Mouse (Mus musculus): ENCODE measurements around the gene Rufy1. TPM values are rescaled to one million over a fixed set of nuclear protein-coding genes. Genes with fewer than 3 reads are reported as not detected.

The Rufy1 gene
- polyA plus RNA-seq, 1 experiment from 2014 or later, result 19.1 TPM

DNA sequence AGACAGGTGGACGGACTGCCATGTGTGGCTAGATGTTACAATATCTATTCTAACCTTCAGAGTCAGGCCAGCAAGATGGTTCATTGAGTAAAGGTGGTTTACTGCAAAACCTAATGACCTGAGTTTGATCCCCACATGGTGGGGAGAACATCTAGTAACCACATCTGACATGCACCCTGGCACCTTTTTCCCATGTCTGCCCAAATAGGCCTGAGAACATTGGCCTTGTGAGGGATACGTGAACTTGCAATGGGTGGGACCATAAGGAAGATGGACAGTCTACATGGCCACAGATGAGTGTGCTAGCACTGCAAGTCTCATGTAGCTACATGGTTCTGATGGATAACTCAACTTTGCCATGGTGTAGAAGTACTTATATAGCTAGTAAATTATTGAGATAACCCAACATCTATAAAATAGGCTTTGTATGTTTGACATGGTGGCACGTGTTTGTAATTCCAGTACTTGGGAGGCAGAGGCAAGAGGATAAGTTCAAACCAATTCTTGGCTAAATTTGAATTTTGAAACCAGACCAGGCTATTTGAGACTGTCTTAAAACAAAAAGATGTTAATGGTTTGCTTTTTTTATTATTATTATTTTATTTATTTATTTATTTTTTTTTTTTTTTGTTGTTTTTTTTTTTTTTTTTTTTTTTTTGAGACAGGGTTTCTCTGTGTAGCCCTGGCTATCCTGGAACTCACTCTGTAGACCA lies 42.6 kb downstream of the Rufy1 start:
- H3K9ac ChIP-seq (ENCODE audit: low read depth, low read length), result no peak overlapping the region
- 89% methylated on average over 3 of the region's 3 CpGs for WGBS
- no peak for ATAC-seq
- H3K4me1 ChIP-seq (replicated peaks; ENCODE audit: control insufficient read depth, insufficient read depth, low read length), result no peaks in the 10 kb centered on the region
- no peak overlapping the region; the same call in 1 of the 2 replicates for H3K27ac ChIP-seq (ENCODE audit: low read depth, low read length)
- no peak for TF ChIP-seq CTCF (IDR thresholded peaks at IDR 0.05; ENCODE audit: low read depth)
- H3K9me3 ChIP-seq (ENCODE audit: control insufficient read depth), result no peaks in the 10 kb centered on the region
- no peak overlapping the region for H3K4me3 ChIP-seq (ENCODE audit: low read depth, low read length)
- H3K27me3 ChIP-seq (replicated peaks; ENCODE audit: control insufficient read depth, insufficient read depth, low read length), result no peaks in the 10 kb centered on the region
- H3K4me2 ChIP-seq (replicated peaks; ENCODE audit: low read depth), result no peak overlapping the region
- peaks cover 57% of the 10 kb centered on the region for H3K36me3 ChIP-seq (ENCODE audit: control insufficient read depth, insufficient read depth)

DNA sequence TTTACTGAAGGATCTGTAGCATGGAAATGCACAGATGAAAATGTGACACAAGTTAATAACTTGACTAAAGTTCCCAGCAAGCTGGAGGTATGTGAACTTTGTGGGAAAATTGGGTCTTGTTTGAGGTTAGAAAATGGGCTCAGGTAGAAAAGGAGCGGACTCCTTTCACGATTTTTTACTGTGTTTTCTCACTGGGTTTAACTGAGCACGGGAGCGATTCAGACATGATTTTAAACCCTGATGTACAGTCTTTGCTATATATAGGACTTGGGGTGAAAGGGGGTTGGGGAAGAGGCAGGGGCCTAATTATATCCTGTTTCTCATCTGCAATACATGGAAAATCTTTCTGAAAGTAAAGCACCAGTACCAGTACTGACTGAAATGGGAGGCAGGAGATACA lies 43.2 kb downstream of the Rufy1 start:
- no peak for TF ChIP-seq CTCF (IDR thresholded peaks at IDR 0.05; ENCODE audit: low read depth)
- H3K4me2 ChIP-seq (replicated peaks; ENCODE audit: low read depth), result no peak overlapping the region
- no peak overlapping the region for H3K9ac ChIP-seq (ENCODE audit: low read depth, low read length)
- H3K4me1 ChIP-seq (replicated peaks; ENCODE audit: control insufficient read depth, insufficient read depth, low read length), result no peaks in the 10 kb centered on the region
- no peaks in the 10 kb centered on the region for H3K9me3 ChIP-seq (ENCODE audit: control insufficient read depth)
- no peaks in the 10 kb centered on the region for H3K27me3 ChIP-seq (replicated peaks; ENCODE audit: control insufficient read depth, insufficient read depth, low read length)
- no peak for ATAC-seq
- peaks cover 62% of the 10 kb centered on the region for H3K36me3 ChIP-seq (ENCODE audit: control insufficient read depth, insufficient read depth)
- WGBS, result 83% methylated on average over 4 of the region's 4 CpGs
- no peak overlapping the region; the same call in 1 of the 2 replicates for H3K27ac ChIP-seq (ENCODE audit: low read depth, low read length)
- no peak overlapping the region for H3K4me3 ChIP-seq (ENCODE audit: low read depth, low read length)

DNA sequence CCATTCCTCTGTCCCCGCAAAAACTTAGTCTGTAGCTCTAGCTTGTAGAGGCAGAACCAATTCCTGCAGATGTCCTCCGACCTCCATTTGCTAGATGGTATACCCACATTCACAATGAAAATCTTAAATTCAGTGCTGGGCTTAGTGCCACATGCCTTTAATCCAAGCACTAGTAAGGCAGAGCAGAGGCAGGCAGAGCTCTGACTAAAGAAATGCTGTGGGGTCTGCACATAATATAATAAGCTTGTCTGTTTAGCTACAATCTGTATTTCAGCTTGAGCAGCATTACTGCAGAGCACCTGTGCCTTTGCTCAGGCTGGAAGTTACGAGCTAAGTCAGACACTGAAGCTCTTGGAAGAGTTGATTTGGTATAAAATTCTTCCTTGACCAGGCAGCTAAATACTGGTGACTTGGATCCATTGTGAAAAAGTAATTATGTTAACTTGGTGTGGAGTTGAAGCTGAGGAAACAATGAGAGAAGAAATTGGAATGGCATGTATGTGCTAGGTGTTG lies 43.7 kb downstream of the Rufy1 start:
- no peak overlapping the region for H3K4me2 ChIP-seq (replicated peaks; ENCODE audit: low read depth)
- no peak overlapping the region for H3K27ac ChIP-seq (ENCODE audit: low read depth, low read length)
- WGBS, result 79% methylated on average over 3 of the region's 3 CpGs
- H3K4me3 ChIP-seq (ENCODE audit: low read depth, low read length), result no peak overlapping the region
- no peak for TF ChIP-seq CTCF (IDR thresholded peaks at IDR 0.05; ENCODE audit: low read depth)
- peaks cover 63% of the 10 kb centered on the region for H3K36me3 ChIP-seq (ENCODE audit: control insufficient read depth, insufficient read depth)
- H3K4me1 ChIP-seq (replicated peaks; ENCODE audit: control insufficient read depth, insufficient read depth, low read length), result no peaks in the 10 kb centered on the region
- H3K27me3 ChIP-seq (replicated peaks; ENCODE audit: control insufficient read depth, insufficient read depth, low read length), result no peaks in the 10 kb centered on the region
- H3K9me3 ChIP-seq (ENCODE audit: control insufficient read depth), result no peaks in the 10 kb centered on the region
- H3K9ac ChIP-seq (ENCODE audit: low read depth, low read length), result no peak overlapping the region
- ATAC-seq, result no peak

DNA sequence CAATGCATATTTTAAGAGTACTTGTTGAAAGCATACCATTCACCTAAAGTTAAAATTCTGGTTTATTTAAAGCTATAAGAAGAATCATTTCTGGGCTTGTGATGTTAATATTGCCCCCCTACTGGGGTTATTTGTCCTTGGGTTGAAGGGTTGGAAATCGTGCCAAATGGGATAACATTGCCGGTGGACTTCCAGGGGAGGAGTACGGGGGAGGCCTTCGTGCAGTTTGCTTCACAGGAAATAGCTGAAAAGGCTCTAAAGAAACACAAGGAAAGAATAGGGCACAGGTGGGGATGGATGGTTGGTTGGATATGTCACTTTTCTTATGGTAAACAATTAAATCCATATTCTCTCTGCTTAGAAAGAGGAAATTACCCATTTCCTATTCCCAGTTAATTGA lies 49.6 kb downstream of the Rufy1 start:
- Histone ChIP-seq H3K4me1 (replicated peaks; ENCODE audit: control insufficient read depth, insufficient read depth, low read length) (0 out of 2 replicates have a peak, but pooled peaks cover 2% of the 10 kb centered on the region), H3K27me3 (replicated peaks; ENCODE audit: control insufficient read depth, insufficient read depth, low read length) (no peaks in the 10 kb centered on the region), H3K36me3 (ENCODE audit: control insufficient read depth, insufficient read depth) (peaks cover 35% of the 10 kb centered on the region), H3K9me3 (ENCODE audit: control insufficient read depth) (no peaks in the 10 kb centered on the region), H3K4me3 (ENCODE audit: low read depth, low read length) (no peak overlapping the region), H3K4me2 (replicated peaks; ENCODE audit: low read depth) (peak overlapping the region; percentile 30; the same call in 1 of the 2 replicates), H3K9ac (ENCODE audit: low read depth, low read length) (no peak overlapping the region), H3K27ac (ENCODE audit: low read depth, low read length) (no peak overlapping the region)
- no peak for TF ChIP-seq CTCF (IDR thresholded peaks at IDR 0.05; ENCODE audit: low read depth)
- WGBS, result 23% methylated on average over 4 of the region's 4 CpGs
- ATAC-seq, result no peak

DNA sequence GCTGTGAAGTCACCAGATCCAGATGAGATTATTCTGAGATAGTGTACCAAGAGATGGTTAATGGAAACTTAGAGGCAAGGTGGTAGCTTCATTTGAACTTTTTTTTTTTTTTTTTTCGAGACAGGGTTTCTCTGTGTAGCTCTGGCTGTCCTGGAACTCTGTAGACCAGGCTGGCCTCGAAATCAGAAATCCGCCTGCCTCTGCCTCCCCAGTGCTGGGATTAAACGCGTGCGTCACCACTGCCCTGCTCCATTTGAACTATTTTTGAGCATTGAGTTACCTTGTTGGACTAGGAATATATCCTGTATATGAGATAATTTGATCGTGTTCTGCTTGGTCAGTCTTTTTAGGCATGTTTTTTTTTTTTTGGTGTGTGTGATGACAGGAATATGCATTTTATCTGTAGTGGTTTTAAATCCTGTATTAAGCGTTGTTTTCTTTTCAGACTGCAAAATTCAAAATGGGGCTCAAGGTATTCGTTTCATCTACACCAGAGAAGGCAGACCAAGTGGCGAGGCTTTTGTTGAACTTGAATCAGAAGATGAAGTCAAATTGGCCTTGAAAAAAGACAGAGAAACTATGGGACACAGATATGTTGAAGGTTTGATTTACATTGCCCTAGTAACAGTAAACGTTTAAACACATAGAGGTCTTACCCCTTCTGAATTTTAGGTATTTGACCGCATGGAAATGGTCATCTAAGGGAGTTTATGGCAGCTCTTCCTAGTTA lies 51.7 kb downstream of the Rufy1 start:
- ATAC-seq, result no peak
- H3K36me3 ChIP-seq (ENCODE audit: control insufficient read depth, insufficient read depth), result peaks cover 22% of the 10 kb centered on the region
- 38% methylated on average over 12 of the region's 12 CpGs for WGBS
- H3K27me3 ChIP-seq (replicated peaks; ENCODE audit: control insufficient read depth, insufficient read depth, low read length), result no peaks in the 10 kb centered on the region
- peak overlapping the region; percentile 78 for H3K4me3 ChIP-seq (ENCODE audit: low read depth, low read length)
- no peak for TF ChIP-seq CTCF (IDR thresholded peaks at IDR 0.05; ENCODE audit: low read depth)
- H3K4me1 ChIP-seq (replicated peaks; ENCODE audit: control insufficient read depth, insufficient read depth, low read length), result 0 out of 2 replicates have a peak, but pooled peaks cover 2% of the 10 kb centered on the region
- H3K9me3 ChIP-seq (ENCODE audit: control insufficient read depth), result no peaks in the 10 kb centered on the region
- H3K4me2 ChIP-seq (replicated peaks; ENCODE audit: low read depth), result peak overlapping the region; percentile 91
- H3K9ac ChIP-seq (ENCODE audit: low read depth, low read length), result peak overlapping the region; percentile 96; the same call in 1 of the 2 replicates
- H3K27ac ChIP-seq (ENCODE audit: low read depth, low read length), result no peak overlapping the region
